Mouse (Mus musculus) adrenal gland, adult 2 months (tissue): ENCODE data around the gene Megf11. TPM values are rescaled to one million over a fixed set of nuclear protein-coding genes. Genes with fewer than 3 reads are reported as not detected.
A peak's percentile ranks its signal among the peaks of the same experiment; 100 is the strongest.

Experiments
- DNase-seq: peaks from one replicate; pipeline ENCODE4 v3.0.0; 2021
- polyA plus RNA-seq: library from polyadenylated mRNA; depleted of rRNA; stranded (reverse); fragments of >200 nt; gene quantifications from 2 replicates; pipeline ENCODE4 v1.2.3, GENCODE M21; 2012
- total RNA-seq, 2 experiments: library from RNA; stranded (reverse); gene quantifications; 2 replicates each; pipeline ENCODE4 v1.2.3; 2021

Megf11 gene
- total and polyA plus RNA-seq, 3 experiments: 0.43 to 1.7 (median 1.2) TPM

- no peak for DNase-seq
Measured at GRCm38 (mm10) chr9:64605735-64606349, 220.4 kb downstream of the Megf11 start.

DNA sequence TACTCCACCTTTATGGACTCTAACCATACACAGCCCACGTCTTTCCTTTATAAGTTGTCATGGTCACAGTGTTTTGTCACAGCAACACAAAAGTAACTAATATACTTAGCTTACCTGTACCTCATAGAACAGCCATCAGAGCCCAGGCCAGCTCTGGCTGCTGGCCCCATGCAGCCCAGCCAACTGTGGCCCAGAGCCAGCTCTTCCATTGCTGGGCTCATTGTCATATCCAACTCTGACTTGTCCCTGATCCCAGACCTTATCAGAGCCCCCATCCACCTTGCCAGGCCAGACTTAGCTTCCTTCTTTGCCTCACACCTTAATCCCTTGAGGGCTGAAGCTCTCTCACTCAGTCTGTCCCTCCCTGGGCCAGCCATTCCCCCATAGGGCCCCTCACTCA lies 221.6 kb downstream of the Megf11 start:
- no peak for DNase-seq

DNA sequence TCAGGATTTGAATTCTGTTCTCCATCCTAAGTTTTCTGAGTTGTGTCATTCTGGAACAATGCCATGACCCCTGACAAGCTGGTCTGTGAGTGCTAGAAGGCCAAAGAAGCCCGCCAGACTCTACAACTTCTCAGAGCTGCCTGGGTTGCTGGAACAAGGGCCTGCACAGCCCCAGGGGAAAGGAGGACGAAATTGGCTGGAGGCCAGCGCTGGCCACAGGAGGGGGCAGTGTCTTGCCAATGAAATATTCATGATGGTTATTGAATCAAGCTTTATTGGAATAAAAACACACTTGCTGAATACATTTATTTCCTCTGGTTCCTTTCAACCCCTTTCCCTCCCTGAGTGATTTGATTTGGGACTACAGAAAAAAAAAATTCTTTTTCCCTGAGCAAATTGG lies 224.1 kb downstream of the Megf11 start:
- DNase-seq: peak; percentile 19

- DNase-seq: no peak
Measured at GRCm38 (mm10) chr9:64612121-64612983, 226.9 kb downstream of the Megf11 start.

- no peak for DNase-seq
Measured at GRCm38 (mm10) chr9:64612984-64613649, 227.7 kb downstream of the Megf11 start.

DNA sequence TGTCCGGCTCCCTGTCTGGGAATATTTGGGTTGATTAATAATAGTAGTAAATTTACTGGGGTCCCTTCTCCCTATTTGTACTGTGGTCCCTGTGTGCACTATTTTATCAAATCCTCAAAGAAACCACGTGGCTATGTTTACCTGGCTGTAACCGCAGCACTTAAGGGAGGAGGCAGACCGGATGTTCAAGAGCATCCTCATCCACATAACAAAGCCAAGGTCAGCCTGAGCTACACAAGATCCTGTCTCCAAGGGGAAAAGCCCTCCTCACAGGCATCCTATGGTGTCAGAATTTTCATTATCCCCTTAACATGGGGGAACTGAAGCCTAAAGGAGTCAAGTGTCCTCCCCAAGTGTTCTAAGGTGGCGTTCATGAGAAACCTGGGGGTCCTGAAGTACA lies 232.0 kb downstream of the Megf11 start:
- DNase-seq: no peak

GRCm38 (mm10) chr9:64618433-64618832 lies 233.0 kb downstream of the Megf11 start:
- DNase-seq: no peak

GRCm38 (mm10) chr9:64619440-64619839 lies 234.0 kb downstream of the Megf11 start:
- no peak for DNase-seq

- DNase-seq: no peak
Measured at GRCm38 (mm10) chr9:64620596-64620995, 235.2 kb downstream of the Megf11 start.

GRCm38 (mm10) chr9:64621499-64622296 lies 236.3 kb downstream of the Megf11 start:
- DNase-seq: no peak

DNA sequence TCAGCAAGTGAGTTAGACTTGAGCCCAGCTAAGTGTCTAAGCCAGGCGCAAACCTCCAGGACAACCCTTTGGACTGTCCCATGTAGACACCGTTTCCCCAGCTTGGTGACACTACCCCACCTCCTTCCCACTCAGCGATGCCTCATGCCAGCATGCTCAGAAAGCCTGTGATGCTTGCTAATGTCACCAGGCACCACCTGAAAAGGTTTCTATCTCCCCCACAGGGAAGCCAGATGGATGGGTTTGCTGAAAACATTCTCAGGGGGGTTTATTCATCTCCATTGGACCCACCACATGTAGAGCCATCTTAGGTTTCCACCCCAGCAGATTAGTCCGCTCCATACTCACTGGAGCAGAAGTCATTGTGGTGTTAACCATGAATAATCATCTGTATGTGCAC lies 237.9 kb downstream of the Megf11 start:
- no peak for DNase-seq

DNA sequence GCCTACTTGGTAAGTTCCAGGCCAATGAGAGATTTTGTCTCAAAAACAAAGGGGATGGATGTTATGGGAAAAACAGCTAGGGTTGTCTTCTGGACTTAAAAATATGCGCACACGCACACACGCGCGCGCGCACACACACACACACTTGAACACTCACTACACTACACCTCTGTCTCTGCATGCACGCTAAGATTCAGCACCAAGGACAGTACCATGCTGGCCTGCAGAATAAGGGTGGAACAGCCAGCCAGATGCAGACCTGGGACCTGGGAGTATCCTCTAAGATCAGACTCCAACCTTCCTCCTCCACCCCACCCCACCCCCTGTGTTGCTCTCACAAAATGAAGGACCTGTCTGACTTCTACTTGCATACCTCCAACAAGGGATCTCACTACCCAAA lies 239.1 kb downstream of the Megf11 start:
- DNase-seq: peak; percentile 44

DNA sequence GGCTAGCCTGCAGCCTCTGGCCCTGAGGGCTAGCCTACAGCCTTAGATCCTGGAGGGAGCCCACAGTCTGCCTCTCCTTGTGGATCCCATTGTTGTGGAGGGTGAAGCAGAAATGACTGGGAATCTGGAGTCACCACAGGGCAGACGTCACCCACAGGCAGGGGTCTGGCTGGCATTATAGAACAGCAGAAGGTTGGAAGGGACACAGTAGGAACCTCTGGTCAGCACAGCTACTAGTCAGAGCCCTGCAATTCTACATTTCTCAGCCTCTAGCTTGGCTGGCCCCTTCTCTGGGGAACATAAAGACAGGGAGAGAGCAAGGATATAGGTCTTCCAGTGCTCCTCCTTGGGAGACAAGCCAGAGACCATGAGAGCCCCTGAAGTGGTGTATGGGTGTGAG lies 244.4 kb downstream of the Megf11 start:
- DNase-seq: no peak

- DNase-seq: no peak
Measured at GRCm38 (mm10) chr9:64633169-64633568, 247.7 kb downstream of the Megf11 start.

DNA sequence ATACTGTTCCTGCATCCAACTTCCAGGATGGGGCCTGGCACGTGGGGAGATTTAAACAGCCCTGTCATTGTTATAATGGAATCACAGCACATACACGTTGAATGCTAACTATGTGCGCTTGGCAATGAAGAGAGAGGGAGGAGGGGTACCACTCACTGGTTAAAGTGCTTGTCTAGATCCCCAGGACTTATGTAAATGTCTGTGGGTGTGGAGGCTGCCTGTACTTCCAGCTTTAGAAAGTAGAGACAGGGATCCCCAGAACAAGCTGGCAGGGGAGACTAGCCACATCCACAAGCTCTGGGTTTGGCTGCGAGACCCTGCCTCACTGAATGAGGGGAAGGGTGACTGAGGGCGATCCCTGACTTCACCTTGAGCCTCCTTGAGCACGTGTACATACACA lies 250.7 kb downstream of the Megf11 start:
- DNase-seq: no peak

DNA sequence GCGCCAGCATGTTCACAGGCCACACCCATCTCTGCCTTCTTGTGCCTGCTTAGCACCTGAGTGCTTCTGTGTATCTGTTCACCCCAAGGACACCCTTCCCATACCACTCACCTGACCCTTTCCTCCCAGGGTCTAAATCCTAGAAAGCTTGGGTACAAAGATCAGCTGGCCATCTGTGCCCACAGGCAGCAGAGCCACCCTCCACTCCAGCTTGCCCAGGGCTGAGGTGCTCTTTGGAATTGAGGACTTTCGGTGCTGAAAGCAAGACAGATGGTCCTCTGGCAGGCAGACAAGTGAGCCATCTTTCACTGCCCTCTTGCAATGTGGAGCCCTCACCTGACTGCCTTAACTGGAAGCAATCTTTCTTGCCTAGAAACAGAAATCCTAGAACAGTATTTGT lies 251.5 kb downstream of the Megf11 start:
- no peak for DNase-seq

DNA sequence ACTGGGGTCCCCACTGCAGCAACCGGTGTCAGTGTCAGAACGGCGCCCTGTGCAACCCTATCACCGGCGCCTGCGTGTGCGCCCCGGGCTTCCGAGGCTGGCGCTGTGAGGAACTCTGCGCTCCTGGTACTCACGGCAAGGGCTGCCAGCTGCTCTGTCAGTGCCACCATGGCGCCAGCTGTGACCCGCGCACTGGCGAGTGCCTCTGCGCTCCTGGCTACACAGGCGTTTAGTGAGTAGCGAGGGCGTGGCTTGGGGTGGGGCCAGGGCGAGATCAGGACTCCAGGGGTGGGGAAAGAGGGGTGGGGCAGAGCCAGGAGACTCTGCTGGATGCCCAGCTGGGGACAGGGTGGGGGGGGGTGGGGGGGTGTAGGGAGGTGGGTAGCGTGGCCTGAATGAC lies 252.8 kb downstream of the Megf11 start:
- DNase-seq: peak; percentile 58

DNA sequence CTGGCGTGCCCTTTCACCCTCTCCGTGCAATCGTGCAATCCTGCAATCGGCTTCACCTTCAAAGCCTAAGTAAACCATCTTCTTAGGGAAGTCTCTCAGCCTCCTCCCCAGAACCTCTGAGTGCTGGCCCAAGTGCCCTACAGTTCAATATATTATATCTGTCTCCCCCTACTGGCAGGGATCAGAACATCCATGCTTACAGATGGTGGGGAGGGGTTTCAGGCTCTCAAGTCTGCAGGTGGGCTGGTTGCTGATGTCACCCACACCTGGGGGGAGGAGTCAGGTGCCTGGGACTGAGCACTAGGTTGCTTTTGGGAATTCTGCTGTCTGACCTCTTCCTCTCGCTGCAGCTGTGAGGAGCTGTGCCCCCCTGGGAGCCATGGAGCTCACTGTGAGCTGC lies 254.2 kb downstream of the Megf11 start:
- peak; percentile 28 for DNase-seq

GRCm38 (mm10) chr9:64644129-64644528 lies 258.7 kb downstream of the Megf11 start:
- DNase-seq: no peak

- DNase-seq: no peak
Measured at GRCm38 (mm10) chr9:64645462-64645861, 260.0 kb downstream of the Megf11 start.

DNA sequence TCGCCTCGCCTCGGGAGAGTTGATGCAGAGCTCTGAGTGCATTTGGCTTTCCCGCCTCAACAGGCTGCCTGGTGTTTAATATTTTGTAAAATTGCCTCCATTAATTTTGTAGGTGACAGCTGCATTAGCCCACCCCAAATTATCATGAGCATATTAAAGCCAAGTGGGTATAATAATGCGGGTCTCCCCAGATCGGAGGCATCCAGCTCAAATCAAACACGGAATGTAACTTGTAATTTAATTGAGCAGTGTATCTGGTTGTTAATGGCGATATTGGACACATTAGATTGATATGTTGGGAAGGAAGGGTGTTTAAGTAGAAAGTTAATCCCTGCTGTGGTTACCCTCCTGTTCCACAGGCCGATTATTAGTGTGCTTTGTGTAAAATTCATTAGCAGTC lies 264.0 kb downstream of the Megf11 start:
- DNase-seq: no peak

DNA sequence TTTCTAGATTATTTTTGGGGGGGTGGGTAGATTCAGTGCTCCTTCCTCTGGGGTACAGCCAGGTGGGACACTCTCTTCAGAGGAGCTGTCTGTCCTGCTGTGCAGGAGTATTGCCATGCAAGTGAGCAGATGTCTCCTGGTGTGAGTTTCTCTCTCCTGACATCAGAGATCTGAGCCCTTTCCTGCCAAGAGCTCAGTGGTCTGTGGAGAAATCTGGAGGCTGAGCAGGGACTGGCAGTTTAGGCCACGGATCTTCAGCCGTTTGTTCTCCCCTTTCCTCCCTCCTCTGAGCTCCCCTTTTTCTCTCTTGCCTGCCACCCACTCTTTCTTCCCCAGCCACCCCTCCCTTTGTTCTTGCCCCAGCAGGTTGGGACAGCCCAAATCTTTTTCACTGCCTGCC lies 264.5 kb downstream of the Megf11 start:
- no peak for DNase-seq
